Mouse (Mus musculus) intestine, postnatal 0 days (tissue): ENCODE data around the gene Slc38a1. TPM values are rescaled to one million over a fixed set of nuclear protein-coding genes. Genes with fewer than 3 reads are reported as not detected.

Experiments
- ATAC-seq: fragments of 200-750 bp; cut with Nextera tagmentation; 2 replicates; pipeline ENCODE4 v1.8.0; 2017; ENCODE audit warnings: mild to moderate bottlenecking, moderate TSS enrichment, moderate library complexity
- H3K27ac ChIP-seq: fragments of 300-500 bp; sonication (generic); 2 replicates; pipeline ENCODE4 v1.5.1; 2014; ENCODE audit warnings: mild to moderate bottlenecking, low read depth, low read length, moderate library complexity
- H3K27me3 ChIP-seq: fragments of 300-500 bp; sonication (generic); replicated peaks from 2 replicates; pipeline ENCODE4 v1.6.1; 2014; ENCODE audit warnings: low read length, mixed read lengths; ENCODE audit not compliant: control insufficient read depth, insufficient read depth
- H3K36me3 ChIP-seq: fragments of 300-500 bp; sonication (generic); 2 replicates; pipeline ENCODE4 v1.6.1; 2014; ENCODE audit warnings: mild to moderate bottlenecking, moderate library complexity; ENCODE audit not compliant: control insufficient read depth, insufficient read depth
- H3K4me1 ChIP-seq: fragments of 300-500 bp; sonication (generic); replicated peaks from 2 replicates; pipeline ENCODE4 v1.6.1; 2014; ENCODE audit warnings: antibody characterized with exemption, low read length, mixed read lengths; ENCODE audit not compliant: control insufficient read depth, insufficient read depth
- H3K4me2 ChIP-seq: fragments of 300-500 bp; sonication (generic); replicated peaks from 2 replicates; pipeline ENCODE4 v1.6.1; 2014; ENCODE audit warnings: low read depth, mild to moderate bottlenecking, moderate library complexity
- H3K4me3 ChIP-seq: fragments of 300-500 bp; sonication (generic); 2 replicates; pipeline ENCODE4 v1.5.1; 2014; ENCODE audit warnings: low read depth, low read length
- H3K9ac ChIP-seq: fragments of 300-500 bp; sonication (generic); 2 replicates; pipeline ENCODE4 v1.6.1; 2014; ENCODE audit warnings: mild to moderate bottlenecking, low read depth, low read length
- H3K9me3 ChIP-seq: fragments of 300-500 bp; sonication (generic); 2 replicates; pipeline ENCODE4 v1.6.1; 2016; ENCODE audit warnings: mixed run types; ENCODE audit not compliant: control insufficient read depth
- CTCF ChIP-seq: sonication (generic); IDR thresholded peaks from 2 replicates; pipeline ENCODE4 v1.5.1; 2016; ENCODE audit warnings: low read depth, mild to moderate bottlenecking, control low read depth, antibody characterized with exemption, moderate library complexity
- WGBS: fragments of 180-500 bp; shearing (Covaris S2); extraction: QIAGEN DNeasy Blood & Tissue Kit; methylation state at CpG from one replicate; pipeline ENCODE4 v1.1.7; 2014; 5-methylcytosine and 5-hydroxymethylcytosine counted together
- polyA plus RNA-seq: library from polyadenylated mRNA; unstranded; fragments of >200 nt; fragmentation: Nextera tagmentation; extraction: Ambion mirVana; gene quantifications from 2 replicates; pipeline ENCODE4 v1.2.1, GENCODE M21; 2015

Slc38a1 gene
- 78.6 and 79.8 TPM in 2 replicates for polyA plus RNA-seq

DNA sequence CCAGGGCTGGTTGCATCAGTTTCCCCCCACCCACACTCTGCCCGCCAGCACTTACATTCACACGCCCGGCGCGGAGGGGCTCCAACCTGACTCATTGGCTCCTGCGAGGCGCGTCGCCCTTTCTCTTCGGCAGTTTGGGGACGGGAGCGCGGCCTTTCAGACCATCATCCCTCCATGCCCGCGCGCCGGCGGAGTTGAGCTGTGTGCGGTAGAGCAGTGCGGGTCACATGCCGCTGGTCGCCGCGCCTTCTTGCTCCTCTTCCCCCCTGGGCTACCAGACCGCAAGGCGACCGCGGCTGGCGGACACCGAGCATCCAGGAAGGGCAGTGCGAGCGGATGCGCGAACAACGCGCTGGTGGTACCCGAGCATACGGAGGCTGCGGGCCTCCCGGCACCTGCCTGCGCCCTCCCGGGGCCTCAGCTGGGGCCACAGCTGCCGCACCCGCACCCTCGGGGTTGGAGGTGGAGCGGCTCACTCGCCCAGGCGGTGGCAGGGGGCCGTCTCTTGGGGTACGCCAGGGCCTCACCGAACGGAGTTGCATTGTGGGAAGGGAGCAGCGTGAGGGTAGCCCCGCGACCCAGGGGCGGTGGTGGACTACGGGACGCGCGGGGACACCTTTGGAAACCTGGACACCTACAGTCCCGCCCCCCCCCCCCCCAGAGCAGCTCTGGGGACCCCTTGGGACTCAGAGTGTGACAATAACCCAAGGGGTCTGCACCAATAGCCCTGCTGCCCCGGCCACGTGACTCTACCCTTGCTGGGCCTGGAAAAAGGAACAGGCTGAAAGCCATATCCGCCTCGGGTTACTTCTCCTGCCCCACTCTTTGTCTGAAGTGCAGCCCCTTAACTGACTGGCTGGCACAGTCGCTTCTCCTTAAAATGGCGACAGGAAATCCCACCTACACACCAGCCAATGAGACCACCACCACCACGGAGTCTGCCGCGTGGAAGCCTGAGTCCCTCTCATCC, at the start of gene Slc38a1:
TSS of gene Slc38a1 (minus strand) at position 478 of the 970 bp plus-strand sequence.
- Histone ChIP-seq H3K36me3 (no peaks in the 10 kb centered on the region), H3K4me3 (peak within 1 kb of the TSS; percentile 74), H3K27ac (peak within 1 kb of the TSS; percentile 92), H3K27me3 (no peaks in the 10 kb centered on the region), H3K4me2 (peak within 1 kb of the TSS; percentile 99), H3K4me1 (0 out of 2 replicates have a peak, but pooled peaks cover 6% of the 10 kb centered on the region), H3K9ac (peak within 1 kb of the TSS; percentile 76), H3K9me3 (no peaks in the 10 kb centered on the region)
- TF ChIP-seq CTCF = no peak; the same call in 1 of the 2 replicates
- ATAC-seq = peak; percentile 58
- under 1% methylated on average over 68 of the region's 70 CpGs for WGBS

DNA sequence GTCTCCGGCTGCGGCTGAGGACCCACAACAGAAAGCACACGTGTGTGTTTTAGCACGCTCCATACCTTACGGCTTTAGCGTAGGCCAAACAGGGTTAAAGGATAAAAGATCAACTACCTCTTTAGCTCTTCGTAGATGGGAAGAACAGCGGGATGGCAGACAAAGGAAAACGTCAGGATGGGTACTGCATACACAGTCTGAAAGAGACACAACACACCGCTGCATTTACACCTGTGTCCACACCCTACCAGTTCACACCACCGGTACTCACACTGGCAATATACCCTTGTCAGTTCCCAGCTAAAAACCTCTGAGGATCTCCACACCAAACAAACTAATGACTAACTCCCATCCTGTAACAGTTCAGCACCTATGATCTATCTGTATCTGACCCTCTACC, 49.7 kb upstream of the Slc38a1 start:
- Histone ChIP-seq H3K4me2 (no peak overlapping the region), H3K4me3 (no peak overlapping the region), H3K36me3 (peaks cover 76% of the 10 kb centered on the region), H3K4me1 (peaks cover 10% of the 10 kb centered on the region; the same call in 1 of the 2 replicates), H3K9me3 (no peaks in the 10 kb centered on the region), H3K27ac (no peak overlapping the region; the same call in 1 of the 2 replicates), H3K9ac (no peak overlapping the region), H3K27me3 (no peaks in the 10 kb centered on the region)
- 92% methylated on average over 11 of the region's 11 CpGs for WGBS
- no peak for TF ChIP-seq CTCF
- no peak for ATAC-seq

DNA sequence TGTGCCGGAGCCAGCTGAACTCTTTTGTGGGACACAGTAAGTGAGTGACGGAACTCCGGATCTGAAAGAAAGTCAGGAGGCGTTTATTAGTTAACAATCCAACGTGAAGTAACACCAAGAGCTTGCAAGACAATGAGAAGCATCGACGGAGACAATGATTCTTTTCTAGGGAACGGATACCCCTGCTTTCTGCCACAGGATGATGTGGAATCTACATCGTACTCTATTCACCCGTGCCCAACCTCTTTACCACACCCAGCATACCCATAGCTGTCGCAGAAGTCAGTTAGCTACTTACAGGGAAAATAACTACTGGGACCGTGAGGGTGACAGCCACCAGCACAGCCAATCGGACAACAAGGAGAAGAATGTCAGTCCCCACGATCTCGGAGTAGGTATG, 48.7 kb upstream of the Slc38a1 start:
- 89% methylated on average over 15 of the region's 15 CpGs for WGBS
- ATAC-seq = no peak
- no peak overlapping the region for H3K4me3 ChIP-seq

DNA sequence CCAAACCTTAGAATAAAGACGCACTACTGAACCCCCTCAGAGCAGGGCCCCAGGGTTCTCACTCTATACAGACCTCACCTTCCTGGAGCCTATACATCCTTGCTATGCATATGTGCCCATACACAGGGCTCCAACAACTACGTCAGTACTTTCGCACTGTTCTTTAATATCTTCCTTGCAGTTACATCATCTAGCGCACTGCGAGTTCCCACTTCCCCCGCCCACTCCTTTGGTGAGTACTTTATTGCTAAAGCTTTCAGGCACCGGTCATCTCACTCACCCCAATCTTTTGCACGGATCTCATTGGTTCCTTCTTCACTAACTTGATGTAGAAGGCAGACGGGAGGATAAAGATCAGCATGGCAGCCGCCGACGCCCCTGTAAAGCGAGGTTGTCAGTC, 48.1 kb upstream of the Slc38a1 start:
- H3K36me3 ChIP-seq = peaks cover 76% of the 10 kb centered on the region
- H3K27me3 ChIP-seq = no peaks in the 10 kb centered on the region
- ATAC-seq = no peak
- 86% methylated on average over 13 of the region's 13 CpGs for WGBS
- no peaks in the 10 kb centered on the region for H3K9me3 ChIP-seq
- H3K27ac ChIP-seq = peak overlapping the region; percentile 15; the same call in 1 of the 2 replicates
- no peak overlapping the region for H3K4me3 ChIP-seq
- no peak overlapping the region for H3K9ac ChIP-seq
- H3K4me2 ChIP-seq = no peak overlapping the region
- no peak for TF ChIP-seq CTCF
- 0 out of 2 replicates have a peak, but pooled peaks cover 3% of the 10 kb centered on the region for H3K4me1 ChIP-seq

More for the DNA sequence above, 48.7 kb upstream of the Slc38a1 start:
- no peak overlapping the region for H3K4me2 ChIP-seq
- H3K9ac ChIP-seq = no peak overlapping the region
- H3K9me3 ChIP-seq = no peaks in the 10 kb centered on the region
- 0 out of 2 replicates have a peak, but pooled peaks cover 3% of the 10 kb centered on the region for H3K4me1 ChIP-seq
- no peak overlapping the region for H3K27ac ChIP-seq
- no peaks in the 10 kb centered on the region for H3K27me3 ChIP-seq
- peaks cover 76% of the 10 kb centered on the region for H3K36me3 ChIP-seq
- no peak for TF ChIP-seq CTCF

DNA sequence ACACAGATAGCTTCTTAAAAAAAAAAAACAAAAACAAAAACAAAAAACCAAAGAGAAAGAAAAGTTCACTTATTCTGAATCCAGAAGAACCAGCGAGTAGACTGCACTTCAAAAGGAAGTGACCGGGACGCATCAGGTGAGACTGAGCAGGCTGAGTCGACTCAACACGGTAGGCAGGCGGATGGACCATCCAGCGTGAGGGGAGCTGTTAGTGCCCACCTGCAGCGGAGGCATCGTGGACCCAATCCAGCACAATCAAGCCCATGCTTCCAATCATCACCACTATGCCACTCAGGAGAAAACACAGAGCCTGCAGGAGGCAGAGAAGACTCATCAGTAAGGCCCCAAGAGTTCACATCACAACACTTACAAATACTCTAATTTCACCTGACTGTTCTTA, 47.2 kb upstream of the Slc38a1 start:
- ATAC-seq = no peak
- Histone ChIP-seq H3K4me2 (no peak overlapping the region), H3K27ac (no peak overlapping the region), H3K4me3 (no peak overlapping the region), H3K27me3 (no peaks in the 10 kb centered on the region), H3K4me1 (no peaks in the 10 kb centered on the region), H3K36me3 (peaks cover 69% of the 10 kb centered on the region), H3K9ac (no peak overlapping the region), H3K9me3 (no peaks in the 10 kb centered on the region)
- TF ChIP-seq CTCF = no peak
- 89% methylated on average over 9 of the region's 9 CpGs for WGBS

DNA sequence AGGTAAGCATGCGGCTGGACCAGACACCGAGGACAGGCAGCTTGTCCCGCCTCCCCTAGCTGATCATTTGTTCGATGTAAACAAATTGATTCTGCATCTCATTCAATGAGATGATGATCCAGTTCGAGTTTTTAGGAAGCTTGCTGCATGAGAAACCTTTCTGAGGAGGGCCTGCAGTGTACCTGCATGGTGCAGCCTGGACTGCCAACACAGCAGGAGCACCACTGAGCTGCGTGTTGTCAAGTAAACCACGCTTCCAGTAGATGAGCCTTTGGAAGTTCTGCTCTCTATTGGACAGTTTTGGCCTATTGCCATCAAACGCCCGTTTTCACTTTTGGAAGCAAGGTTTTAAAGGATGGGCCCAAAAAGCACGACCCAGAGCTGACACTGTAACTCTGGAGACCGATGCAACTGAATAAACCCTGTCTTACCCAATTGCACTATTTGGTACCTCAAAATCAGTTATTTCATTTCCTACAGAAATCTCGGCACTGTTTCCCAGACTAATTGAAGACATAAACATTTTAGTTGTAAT, 46.1 kb upstream of the Slc38a1 start:
- no peak overlapping the region for H3K4me2 ChIP-seq
- no peaks in the 10 kb centered on the region for H3K9me3 ChIP-seq
- no peaks in the 10 kb centered on the region for H3K27me3 ChIP-seq
- no peak overlapping the region for H3K9ac ChIP-seq
- no peak overlapping the region for H3K4me3 ChIP-seq
- no peak overlapping the region for H3K27ac ChIP-seq
- H3K4me1 ChIP-seq = no peaks in the 10 kb centered on the region
- H3K36me3 ChIP-seq = peaks cover 58% of the 10 kb centered on the region
- ATAC-seq = no peak
- 85% methylated on average over 12 of the region's 12 CpGs for WGBS
- TF ChIP-seq CTCF = no peak
